Mouse (Mus musculus) liver, embryonic 12.5 days (tissue): ENCODE results near the gene Txlnb. TPM values are rescaled to one million over a fixed set of nuclear protein-coding genes. Genes with fewer than 3 reads are reported as not detected.
"Not testable (repeated sequence)": the region's sequence is repeated elsewhere in the genome, so short reads cannot be mapped to it uniquely, and the experiment has no call there.

Experiments
- ATAC-seq: fragments of 200-750 bp; cut with Nextera tagmentation; 2 replicates; pipeline ENCODE4 v1.8.0; 2017; ENCODE audit warnings: moderate number of reproducible peaks, mild to moderate bottlenecking, moderate library complexity
- H3K27ac ChIP-seq: fragments of 300-500 bp; sonication (generic); 2 replicates; pipeline ENCODE4 v1.5.1; 2016; ENCODE audit warnings: mild to moderate bottlenecking
- H3K27me3 ChIP-seq: fragments of 300-500 bp; sonication (generic); replicated peaks from 2 replicates; pipeline ENCODE4 v1.6.1; 2016; ENCODE audit warnings: mild to moderate bottlenecking, moderate library complexity
- H3K36me3 ChIP-seq: fragments of 300-500 bp; sonication (generic); 2 replicates; pipeline ENCODE4 v1.6.1; 2016; ENCODE audit warnings: mild to moderate bottlenecking, moderate library complexity
- H3K4me1 ChIP-seq: fragments of 300-500 bp; sonication (generic); 2 replicates; pipeline ENCODE4 v1.6.1; 2016
- H3K4me2 ChIP-seq: fragments of 300-500 bp; sonication (generic); 2 replicates; pipeline ENCODE4 v1.6.1; 2016; ENCODE audit warnings: mild to moderate bottlenecking, moderate library complexity
- H3K4me3 ChIP-seq: fragments of 300-500 bp; sonication (generic); 2 replicates; pipeline ENCODE4 v1.5.1; 2016; ENCODE audit warnings: mild to moderate bottlenecking, moderate library complexity
- H3K9ac ChIP-seq: fragments of 300-500 bp; sonication (generic); 2 replicates; pipeline ENCODE4 v1.6.1; 2016; ENCODE audit warnings: mild to moderate bottlenecking, moderate library complexity
- H3K9me3 ChIP-seq: fragments of 300-500 bp; sonication (generic); replicated peaks from 2 replicates; pipeline ENCODE4 v1.6.1; 2016; ENCODE audit warnings: mild to moderate bottlenecking, moderate library complexity
- WGBS: fragments of 180-500 bp; shearing (Covaris S2); methylation state at CpG from one replicate; pipeline ENCODE4 v1.1.7; 2016; ENCODE audit not compliant: insufficient replicate concordance; 5-methylcytosine and 5-hydroxymethylcytosine counted together
- polyA plus RNA-seq: library from polyadenylated mRNA; unstranded; fragments of >200 nt; fragmentation: Nextera tagmentation; extraction: Ambion mirVana; gene quantifications from 2 replicates; pipeline ENCODE4 v1.2.1, GENCODE M21; 2016

Txlnb gene
- 0.14 and 0.19 TPM in 2 replicates for polyA plus RNA-seq

GRCm38 (mm10) chr10:17795767-17796631, at the start of gene Txlnb:
Gene Txlnb, plus strand, starts transcription at chr10:17796226.
- H3K27me3 ChIP-seq, result no peaks in the 10 kb centered on the region
- H3K36me3 ChIP-seq, result no peaks in the 10 kb centered on the region
- no peak within 1 kb of the TSS for H3K27ac ChIP-seq
- ATAC-seq, result peak; percentile 73
- 23% methylated on average over 12 of the region's 13 CpGs for WGBS
- peak within 1 kb of the TSS; percentile 11; the same call in 1 of the 2 replicates for H3K4me3 ChIP-seq
- peaks cover 12% of the 10 kb centered on the region; the same call in 1 of the 2 replicates for H3K4me1 ChIP-seq
- H3K9ac ChIP-seq, result no peak within 1 kb of the TSS
- no peaks in the 10 kb centered on the region for H3K9me3 ChIP-seq
- peak within 1 kb of the TSS; percentile 47 for H3K4me2 ChIP-seq

DNA sequence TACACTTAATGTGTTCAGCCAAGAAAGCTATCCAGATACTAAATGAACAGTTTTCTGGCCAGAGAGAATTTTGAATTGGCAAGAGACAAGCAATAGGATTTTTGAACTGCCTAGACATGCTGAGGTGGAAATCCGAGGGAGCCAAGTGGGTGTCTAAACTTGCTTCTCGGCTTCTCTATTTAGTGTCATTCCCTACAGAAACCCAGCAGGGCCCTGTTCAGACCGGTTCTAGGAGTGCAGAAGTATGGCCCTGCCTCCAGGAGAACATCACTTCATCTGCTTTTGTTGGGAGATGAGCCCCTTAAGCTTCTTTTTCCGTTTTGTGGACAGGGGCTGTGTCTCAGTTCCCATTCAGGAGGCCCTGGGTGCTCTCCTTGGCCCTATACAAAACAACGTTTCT, 43.5 kb upstream of the Txlnb start:
- ATAC-seq, result no peak
- Histone ChIP-seq H3K9ac (no peak overlapping the region), H3K27ac (no peak overlapping the region), H3K4me2 (no peak overlapping the region), H3K4me1 (no peaks in the 10 kb centered on the region), H3K27me3 (no peaks in the 10 kb centered on the region), H3K4me3 (no peak overlapping the region), H3K36me3 (no peaks in the 10 kb centered on the region), H3K9me3 (no peaks in the 10 kb centered on the region; the same call in 1 of the 2 replicates)
- 61% methylated on average over 5 of the region's 5 CpGs for WGBS

- no peak overlapping the region for H3K4me3 ChIP-seq
- ATAC-seq, result no peak
- no peak overlapping the region for H3K9ac ChIP-seq
- no peaks in the 10 kb centered on the region for H3K27me3 ChIP-seq
- H3K4me2 ChIP-seq, result no peak overlapping the region
- no peaks in the 10 kb centered on the region; the same call in 1 of the 2 replicates for H3K9me3 ChIP-seq
- WGBS, result 68% methylated on average over 3 of the region's 3 CpGs
- H3K36me3 ChIP-seq, result no peaks in the 10 kb centered on the region
- H3K27ac ChIP-seq, result no peak overlapping the region
- no peaks in the 10 kb centered on the region for H3K4me1 ChIP-seq
Measured at GRCm38 (mm10) chr10:17759772-17760171, 36.3 kb upstream of the Txlnb start.

DNA sequence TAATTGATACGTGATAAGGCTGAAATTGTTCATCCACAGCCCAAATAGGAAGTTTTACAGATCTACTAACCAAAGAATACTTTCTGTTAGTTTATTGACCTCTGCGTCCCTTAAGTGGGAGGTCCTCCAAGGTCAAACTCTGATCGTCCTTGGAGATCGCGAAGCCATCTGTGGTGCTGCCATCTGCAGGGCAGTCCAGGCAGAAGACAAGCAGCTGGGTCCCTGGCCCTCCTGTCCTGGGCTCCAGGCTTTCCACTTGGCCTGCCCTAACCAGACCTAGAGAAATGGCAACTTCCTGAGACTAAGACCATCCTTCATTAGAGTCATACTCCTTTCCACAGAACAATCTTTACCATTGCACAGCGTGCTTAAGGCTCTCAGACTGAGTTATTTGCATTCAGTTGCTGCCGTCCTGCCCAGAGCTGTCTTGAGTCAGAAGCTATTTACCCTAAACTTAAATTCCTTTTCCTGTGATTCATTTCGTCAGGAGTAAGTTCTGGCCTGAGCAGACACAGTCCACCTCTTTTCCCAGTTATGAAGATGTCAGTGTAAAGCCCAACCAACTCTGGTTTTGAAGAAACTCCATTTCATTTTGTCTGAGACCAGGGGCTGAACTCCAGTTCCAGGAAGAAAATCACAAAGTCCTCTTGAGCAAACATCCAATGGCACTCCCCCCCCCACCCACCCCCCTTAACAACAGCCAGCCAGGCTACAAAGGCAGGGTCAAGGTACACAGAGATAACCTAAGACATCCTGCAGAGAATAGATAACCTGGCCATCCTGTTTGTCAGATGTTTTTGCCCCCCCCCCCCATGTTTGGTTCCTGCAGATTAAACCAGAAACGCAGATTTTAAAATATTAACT, 35.0 kb upstream of the Txlnb start:
- ATAC-seq, result peak; percentile 58
- 49% methylated on average over 9 of the region's 9 CpGs for WGBS
- H3K27ac ChIP-seq, result peak overlapping the region; percentile 51
- no peaks in the 10 kb centered on the region for H3K27me3 ChIP-seq
- no peaks in the 10 kb centered on the region for H3K4me1 ChIP-seq
- no peak overlapping the region for H3K4me3 ChIP-seq
- no peaks in the 10 kb centered on the region for H3K9me3 ChIP-seq
- H3K9ac ChIP-seq, result no peak overlapping the region
- H3K36me3 ChIP-seq, result no peaks in the 10 kb centered on the region
- no peak overlapping the region for H3K4me2 ChIP-seq

- 41% methylated on average over 1 of the region's 1 CpGs for WGBS
- Histone ChIP-seq H3K36me3 (no peaks in the 10 kb centered on the region), H3K4me2 (no peak overlapping the region), H3K4me3 (no peak overlapping the region), H3K9me3 (no peaks in the 10 kb centered on the region), H3K4me1 (no peaks in the 10 kb centered on the region), H3K27me3 (no peaks in the 10 kb centered on the region), H3K27ac (no peak overlapping the region), H3K9ac (no peak overlapping the region)
- no peak for ATAC-seq
Measured at GRCm38 (mm10) chr10:17761652-17762051, 34.4 kb upstream of the Txlnb start.

DNA sequence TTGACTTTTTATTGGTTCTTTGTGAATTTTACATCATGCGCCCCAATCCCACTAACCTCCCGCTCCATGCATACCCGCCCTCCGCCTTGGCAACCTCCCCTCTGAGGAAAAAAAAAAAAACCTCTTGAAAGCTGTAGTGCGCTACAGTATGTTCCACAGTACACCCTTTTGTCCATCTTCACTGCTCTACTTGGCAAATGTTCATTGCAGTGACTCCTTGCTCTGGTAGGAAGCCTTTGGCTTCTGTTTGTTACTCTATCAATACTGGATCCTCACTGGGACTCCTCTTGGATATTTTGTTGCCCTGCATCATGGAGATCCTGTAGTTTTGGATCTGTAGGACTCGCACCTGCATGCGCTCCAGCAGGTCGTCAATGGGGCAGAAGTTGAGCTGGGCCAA, 33.1 kb upstream of the Txlnb start:
- 84% methylated on average over 8 of the region's 8 CpGs for WGBS

GRCm38 (mm10) chr10:17769856-17770255, 26.2 kb upstream of the Txlnb start:
- WGBS, result 68% methylated on average over 5 of the region's 5 CpGs
- no peak overlapping the region for H3K9ac ChIP-seq
- no peak overlapping the region for H3K27ac ChIP-seq
- no peaks in the 10 kb centered on the region for H3K27me3 ChIP-seq
- H3K4me2 ChIP-seq, result no peak overlapping the region
- no peak overlapping the region for H3K4me3 ChIP-seq
- no peaks in the 10 kb centered on the region for H3K36me3 ChIP-seq
- H3K9me3 ChIP-seq, result no peaks in the 10 kb centered on the region
- ATAC-seq, result no peak
- no peaks in the 10 kb centered on the region for H3K4me1 ChIP-seq

More for the DNA sequence above, 33.1 kb upstream of the Txlnb start:
- no peak overlapping the region for H3K9ac ChIP-seq
- H3K9me3 ChIP-seq, result no peaks in the 10 kb centered on the region
- no peak for ATAC-seq
- H3K27ac ChIP-seq, result no peak overlapping the region
- no peak overlapping the region for H3K4me2 ChIP-seq
- no peaks in the 10 kb centered on the region for H3K36me3 ChIP-seq
- H3K4me1 ChIP-seq, result no peaks in the 10 kb centered on the region
- no peaks in the 10 kb centered on the region for H3K27me3 ChIP-seq
- no peak overlapping the region for H3K4me3 ChIP-seq

DNA sequence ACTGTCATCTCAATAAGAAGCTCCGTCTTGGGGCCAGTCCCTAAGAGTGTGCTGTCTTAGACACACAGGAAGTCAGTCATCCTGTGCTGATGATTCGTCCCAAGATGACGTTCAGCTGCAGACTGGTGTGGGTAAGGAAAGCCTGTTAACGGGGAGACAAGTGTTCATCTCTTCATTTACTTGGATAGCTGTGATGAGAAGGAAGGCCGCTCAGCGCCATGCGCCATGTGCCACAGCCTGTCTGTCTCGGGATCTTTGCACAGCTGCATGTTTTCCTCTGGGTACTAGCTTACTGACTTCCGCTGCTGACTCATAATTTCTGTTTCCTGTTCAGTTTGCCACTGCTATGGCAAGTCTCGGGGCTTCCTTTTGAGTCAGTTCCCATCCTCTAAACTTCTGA, 23.7 kb upstream of the Txlnb start:
- Histone ChIP-seq H3K27ac (no peak overlapping the region), H3K27me3 (no peaks in the 10 kb centered on the region), H3K4me3 (no peak overlapping the region), H3K4me1 (no peaks in the 10 kb centered on the region), H3K9me3 (no peaks in the 10 kb centered on the region), H3K4me2 (no peak overlapping the region), H3K36me3 (no peaks in the 10 kb centered on the region), H3K9ac (no peak overlapping the region)
- WGBS, result 44% methylated on average over 10 of the region's 10 CpGs
- ATAC-seq, result no peak

DNA sequence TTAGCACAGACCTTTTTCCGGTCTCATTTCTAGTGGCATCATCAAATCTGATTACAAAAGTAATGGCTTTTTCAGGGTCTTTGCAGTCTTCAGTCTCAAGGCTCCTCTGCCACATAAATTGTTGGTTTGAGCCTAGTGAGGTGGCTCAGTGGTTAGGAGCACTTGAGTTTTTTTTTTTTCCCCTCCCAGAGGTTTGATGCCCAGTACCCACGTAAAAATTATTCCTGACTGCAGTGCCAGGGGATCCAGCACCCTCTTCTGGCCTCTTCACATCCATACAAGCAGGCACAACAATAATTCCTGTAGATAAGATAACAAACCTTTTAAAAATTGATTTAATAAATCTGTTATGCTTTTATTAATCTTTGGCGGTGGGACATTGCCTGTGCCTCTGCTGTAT, 21.7 kb upstream of the Txlnb start:
- H3K27ac ChIP-seq, result no peak overlapping the region
- no peaks in the 10 kb centered on the region for H3K27me3 ChIP-seq
- 73% methylated on average over 3 of the region's 3 CpGs for WGBS
- no peak overlapping the region for H3K9ac ChIP-seq
- H3K4me3 ChIP-seq, result no peak overlapping the region
- no peaks in the 10 kb centered on the region for H3K36me3 ChIP-seq
- no peaks in the 10 kb centered on the region for H3K4me1 ChIP-seq
- H3K4me2 ChIP-seq, result no peak overlapping the region
- no peaks in the 10 kb centered on the region for H3K9me3 ChIP-seq
- ATAC-seq, result no peak

DNA sequence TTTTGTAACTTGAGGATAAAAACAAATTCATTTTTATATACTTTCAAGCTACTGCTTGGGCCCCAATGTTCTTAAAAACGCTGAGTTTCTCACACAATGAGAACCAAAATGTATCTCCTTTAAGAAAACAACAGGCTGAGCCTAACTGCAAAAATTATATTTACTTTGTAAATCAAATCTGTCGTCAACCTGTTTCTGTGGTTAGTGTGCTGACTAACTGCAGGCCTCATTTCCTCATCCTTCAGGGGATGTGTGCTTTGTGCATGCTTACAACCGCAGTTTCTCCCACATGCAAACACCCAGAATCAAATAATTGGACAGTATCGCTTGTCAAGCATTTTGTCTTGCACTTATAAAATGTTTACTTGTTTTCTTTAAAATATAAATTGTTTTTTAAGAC, 20.9 kb upstream of the Txlnb start:
- H3K4me3 ChIP-seq, result no peak overlapping the region
- H3K27me3 ChIP-seq, result no peaks in the 10 kb centered on the region
- ATAC-seq, result no peak
- WGBS, result 41% methylated on average over 4 of the region's 4 CpGs
- H3K36me3 ChIP-seq, result no peaks in the 10 kb centered on the region
- H3K4me1 ChIP-seq, result no peaks in the 10 kb centered on the region
- H3K9ac ChIP-seq, result no peak overlapping the region
- no peak overlapping the region for H3K4me2 ChIP-seq
- no peaks in the 10 kb centered on the region for H3K9me3 ChIP-seq
- H3K27ac ChIP-seq, result no peak overlapping the region

- not testable (repeated sequence) for H3K9me3 ChIP-seq, H3K9ac ChIP-seq, ATAC-seq, H3K36me3 ChIP-seq, H3K27me3 ChIP-seq, H3K27ac ChIP-seq, H3K4me2 ChIP-seq, H3K4me1 ChIP-seq, H3K4me3 ChIP-seq
- 57% methylated on average over 4 of the region's 4 CpGs for WGBS
Measured at GRCm38 (mm10) chr10:17776684-17777083, 19.3 kb upstream of the Txlnb start.

- ATAC-seq, result no peak
- no peaks in the 10 kb centered on the region for H3K9me3 ChIP-seq
- H3K4me1 ChIP-seq, result no peaks in the 10 kb centered on the region
- no peaks in the 10 kb centered on the region for H3K36me3 ChIP-seq
- 63% methylated on average over 3 of the region's 3 CpGs for WGBS
- no peak overlapping the region for H3K4me3 ChIP-seq
- H3K9ac ChIP-seq, result no peak overlapping the region
- H3K4me2 ChIP-seq, result no peak overlapping the region
- H3K27me3 ChIP-seq, result no peaks in the 10 kb centered on the region
- H3K27ac ChIP-seq, result no peak overlapping the region
Measured at GRCm38 (mm10) chr10:17786771-17787170, 9.3 kb upstream of the Txlnb start.
